Mouse (Mus musculus) small intestine, adult 2 months (tissue): ENCODE measurements at regions not wholly inside any gene's neighbourhood (a gene's known extent, or its start where the extent isn't known, plus 50 kb on each side); places are given as distances from the start of the nearest gene placed in this dataset.

Experiments used
- CTCF ChIP-seq: fragments of 200-500 bp; IDR thresholded peaks from 2 replicates; pipeline ENCODE4 v1.5.1; 2012; ENCODE audit warnings: low read depth, mild to moderate bottlenecking, control low read depth, inconsistent platforms, low read length, moderate library complexity, mixed read lengths; ENCODE audit not compliant: insufficient replicate concordance, insufficient read length; ENCODE audit errors: extremely low read depth
- POLR2A ChIP-seq: fragments of 200-500 bp; IDR thresholded peaks from 2 replicates; pipeline ENCODE4 v1.6.1; 2012; ENCODE audit warnings: low read depth, mild to moderate bottlenecking, control low read depth, inconsistent platforms, low read length, moderate library complexity

DNA sequence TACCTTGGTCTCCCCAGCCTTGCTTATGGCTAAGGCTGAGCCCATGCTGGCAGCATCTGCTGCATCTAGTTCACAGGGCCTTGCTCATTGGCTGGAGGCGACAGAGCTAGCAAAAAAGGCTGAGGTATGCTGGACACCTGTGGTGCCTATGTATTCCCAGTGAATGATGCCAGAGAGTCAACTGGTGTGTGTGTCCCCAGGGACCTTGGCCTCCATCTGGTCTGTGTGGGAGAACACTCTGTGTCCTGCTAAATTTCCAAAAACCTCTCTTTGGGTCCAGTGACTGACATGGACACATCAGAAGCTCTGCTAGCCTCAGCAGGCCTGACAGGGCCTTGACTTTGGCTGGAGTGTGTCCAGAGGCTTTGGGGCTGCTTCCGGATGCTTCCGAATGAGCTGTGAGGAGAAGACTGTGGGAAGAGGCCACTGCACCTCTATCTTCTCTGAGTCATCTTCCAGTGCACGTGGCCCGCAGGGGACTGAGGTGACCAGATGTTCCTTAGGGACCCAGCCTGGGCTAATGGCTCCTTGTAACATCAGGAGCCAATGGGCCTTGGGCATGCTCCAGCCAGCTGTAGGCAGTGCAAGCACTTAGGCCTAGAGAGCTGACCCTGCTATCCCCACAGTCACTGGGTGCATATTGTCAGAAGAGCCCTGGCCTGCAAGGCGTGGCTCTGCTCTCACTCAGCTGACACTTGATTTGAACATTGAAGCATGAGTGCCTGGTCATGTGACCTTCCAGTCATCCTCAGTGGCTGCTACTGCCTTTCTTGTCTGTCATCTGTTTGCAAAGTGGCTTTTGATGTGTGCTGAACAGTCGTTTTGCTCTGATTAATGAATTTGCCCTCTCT is 368.2 kb downstream of the Tbc1d22a start:
- TF ChIP-seq CTCF = no peak
- no peak for TF ChIP-seq POLR2A
